Mouse (Mus musculus) heart, adult 9 months (tissue): ENCODE measurements around the gene Olfr564.

Experiments used
- DNase-seq, 2 experiments: peaks; one replicate each; pipeline ENCODE4 v3.0.0; 2022; ENCODE audit warnings: low spot score in 2 of 2

The Olfr564 gene

DNA sequence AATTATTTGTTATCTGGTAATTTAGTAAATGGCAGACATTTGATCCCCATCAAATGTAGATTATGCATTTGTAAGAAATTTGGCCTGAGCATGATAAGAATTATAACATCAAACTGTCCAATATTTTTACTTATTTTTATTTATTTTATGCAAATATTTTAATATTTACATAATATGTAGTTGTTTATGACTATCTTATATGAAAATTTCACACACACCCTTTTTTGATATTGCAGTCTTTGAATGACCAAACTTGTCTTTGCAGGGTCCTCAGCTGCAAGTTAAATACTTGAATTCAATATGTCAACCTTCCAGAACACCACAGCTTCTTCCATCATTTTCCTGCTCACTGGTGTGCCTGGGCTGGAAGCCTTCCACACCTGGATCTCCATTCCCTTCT, at the start of gene Olfr564:
TSS of gene Olfr564 (plus strand) at position 301 of the 400 bp plus-strand sequence.
- DNase-seq: no peak

DNA sequence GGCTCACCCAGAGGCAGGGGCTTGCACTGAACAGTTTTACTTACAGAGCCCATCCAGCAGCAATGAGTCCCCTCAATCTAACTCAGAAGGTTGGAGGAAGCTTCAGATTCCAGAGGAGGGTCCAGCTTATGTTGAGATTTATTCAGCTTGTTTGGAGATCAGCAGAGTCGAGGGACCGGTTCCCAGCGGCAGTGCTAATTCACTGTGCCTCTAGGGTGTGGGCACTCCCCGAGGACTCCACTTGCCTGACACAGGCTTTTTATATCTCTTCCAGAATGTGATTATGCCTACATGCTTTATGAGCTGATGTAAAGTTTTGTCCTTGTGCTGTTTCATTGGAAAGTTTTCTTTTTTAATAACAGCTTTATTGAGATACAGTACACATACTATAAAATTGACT, 44.0 kb upstream of the Olfr564 start, which contains the start of the genes Olfr560 and Olfr78:
TSS of gene Olfr560 (minus strand) at position 101 of the 400 bp plus-strand sequence.
TSS of gene Olfr78 (minus strand) at position 206 of the 400 bp plus-strand sequence.
- no peak for DNase-seq

DNA sequence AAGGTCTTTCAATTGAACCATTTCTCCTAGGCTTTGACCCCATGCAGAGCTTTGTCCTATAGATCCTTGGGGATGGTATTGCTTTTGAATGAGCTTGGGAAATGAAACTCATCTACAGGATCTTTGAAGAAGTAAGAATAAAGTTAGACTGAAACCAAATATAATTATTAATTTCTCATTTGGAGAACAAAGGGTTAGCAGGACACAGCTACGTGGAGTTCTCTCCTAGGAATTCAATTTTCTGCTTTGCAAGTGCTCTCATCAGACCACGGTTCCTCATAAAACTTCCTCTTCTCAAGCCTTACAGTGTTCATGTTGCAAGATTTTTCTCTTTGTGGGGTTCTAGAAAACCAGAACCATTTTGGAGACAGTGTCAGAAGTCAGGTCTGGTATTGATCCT, 32.4 kb upstream of the Olfr564 start, which contains the start of gene Olfr561:
TSS of gene Olfr561 (plus strand) at position 301 of the 400 bp plus-strand sequence.
- no peak for DNase-seq
